Mouse (Mus musculus): Measurements from ENCODE around the gene Aldh8a1. TPM values are rescaled to one million over a fixed set of nuclear protein-coding genes. Genes with fewer than 3 reads are reported as not detected.

Gene Aldh8a1
- polyA plus RNA-seq, 1 experiment from 2014 or later, result 0.09 TPM

DNA sequence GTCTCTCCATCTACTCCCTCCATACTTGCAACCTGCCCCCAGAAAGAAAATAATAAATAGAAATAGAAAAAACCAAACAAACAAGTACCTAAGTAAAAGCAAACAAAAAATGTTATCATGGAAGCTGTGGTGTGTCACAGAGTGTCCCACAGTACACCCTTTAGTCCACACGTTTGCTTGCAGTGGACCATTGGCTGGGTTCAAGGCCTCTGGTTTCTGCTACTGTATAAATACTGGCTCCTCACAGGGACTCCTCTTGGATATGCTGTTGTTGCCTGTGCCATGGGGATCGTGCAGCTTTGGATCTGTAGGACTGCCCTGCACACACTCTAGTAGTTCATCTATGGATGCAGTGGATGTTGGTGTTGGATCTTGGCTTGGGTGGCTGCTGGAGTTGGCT, 27.1 kb upstream of the Aldh8a1 start:
- 87% methylated on average over 2 of the region's 2 CpGs for WGBS
- H3K4me3 ChIP-seq (ENCODE audit: low read length), result no peak overlapping the region
- no peaks in the 10 kb centered on the region for H3K27me3 ChIP-seq (ENCODE audit: control insufficient read depth, insufficient read depth, low read depth, low read length)
- no peak overlapping the region for H3K9ac ChIP-seq (ENCODE audit: low read length)
- H3K27ac ChIP-seq (ENCODE audit: low read length), result no peak overlapping the region
- H3K4me2 ChIP-seq (ENCODE audit: low read depth, low read length), result no peak overlapping the region
- ATAC-seq (ENCODE audit: low read depth), result no peak
- H3K36me3 ChIP-seq (ENCODE audit: control insufficient read depth, insufficient read depth, low read length), result peaks cover 17% of the 10 kb centered on the region
- no peaks in the 10 kb centered on the region for H3K9me3 ChIP-seq (ENCODE audit: control insufficient read depth, low read length)
- H3K4me1 ChIP-seq (replicated peaks; ENCODE audit: control insufficient read depth, insufficient read depth, low read length), result no peaks in the 10 kb centered on the region

DNA sequence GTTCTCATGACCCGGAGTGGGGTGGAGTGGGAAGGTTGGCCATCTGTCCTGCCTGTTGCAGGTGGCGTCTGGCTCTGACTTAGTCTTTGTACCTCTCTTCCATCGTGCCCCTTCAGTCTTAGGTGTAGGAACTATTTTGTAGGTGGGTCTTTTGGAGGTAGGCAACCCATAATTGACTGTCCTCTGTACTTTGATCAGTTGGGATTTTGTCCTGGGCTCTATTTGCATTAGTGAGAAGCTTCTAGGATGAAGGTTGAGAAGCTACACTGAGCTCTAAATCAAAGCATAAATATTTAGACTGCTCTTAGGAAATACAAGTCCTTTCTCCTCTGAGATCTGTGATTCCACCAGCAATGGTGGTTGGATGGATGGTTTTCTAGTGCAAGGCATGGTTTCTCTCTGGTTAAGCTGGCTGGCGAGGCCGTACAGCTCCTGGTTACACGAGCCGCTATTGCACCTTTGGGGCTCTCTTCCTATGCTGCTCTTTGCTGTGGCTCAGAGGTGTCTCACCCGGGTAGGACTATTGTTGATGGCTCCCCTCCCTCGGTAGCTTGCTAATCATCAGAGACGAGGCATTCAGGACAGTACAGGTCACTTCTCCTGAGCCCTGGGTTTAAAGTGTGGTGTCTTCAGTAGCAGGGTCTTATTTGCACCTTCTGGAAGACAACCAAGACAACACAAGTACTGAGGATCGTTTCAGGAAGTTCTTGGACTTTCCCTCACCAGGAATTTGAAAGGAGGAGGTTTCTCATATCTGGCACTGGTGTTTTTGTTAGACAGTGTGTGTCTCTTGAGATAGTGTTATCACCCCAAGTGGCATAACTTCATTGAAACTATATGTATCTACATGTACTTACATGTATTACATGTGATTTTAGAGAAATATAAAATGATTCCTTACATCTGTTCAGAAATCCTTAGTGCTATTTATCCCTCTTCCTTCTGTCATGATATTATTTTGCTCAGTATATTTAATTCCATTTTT, 26.3 kb upstream of the Aldh8a1 start:
- Histone ChIP-seq H3K27me3 (ENCODE audit: control insufficient read depth, insufficient read depth, low read depth, low read length) (no peaks in the 10 kb centered on the region), H3K4me2 (ENCODE audit: low read depth, low read length) (no peak overlapping the region), H3K27ac (ENCODE audit: low read length) (no peak overlapping the region), H3K9ac (ENCODE audit: low read length) (no peak overlapping the region), H3K4me1 (replicated peaks; ENCODE audit: control insufficient read depth, insufficient read depth, low read length) (no peaks in the 10 kb centered on the region), H3K36me3 (ENCODE audit: control insufficient read depth, insufficient read depth, low read length) (peaks cover 15% of the 10 kb centered on the region), H3K9me3 (ENCODE audit: control insufficient read depth, low read length) (no peaks in the 10 kb centered on the region), H3K4me3 (ENCODE audit: low read length) (no peak overlapping the region)
- no peak for ATAC-seq (ENCODE audit: low read depth)
- WGBS, result 89% methylated on average over 11 of the region's 11 CpGs

- peaks cover 19% of the 10 kb centered on the region for H3K36me3 ChIP-seq (ENCODE audit: control insufficient read depth, insufficient read depth, low read length)
- H3K4me3 ChIP-seq (ENCODE audit: low read length), result no peak overlapping the region
- no peaks in the 10 kb centered on the region for H3K27me3 ChIP-seq (ENCODE audit: control insufficient read depth, insufficient read depth, low read depth, low read length)
- WGBS, result 84% methylated on average over 12 of the region's 12 CpGs
- H3K9ac ChIP-seq (ENCODE audit: low read length), result no peak overlapping the region
- no peaks in the 10 kb centered on the region for H3K9me3 ChIP-seq (ENCODE audit: control insufficient read depth, low read length)
- no peaks in the 10 kb centered on the region for H3K4me1 ChIP-seq (replicated peaks; ENCODE audit: control insufficient read depth, insufficient read depth, low read length)
- no peak for ATAC-seq (ENCODE audit: low read depth)
- H3K4me2 ChIP-seq (ENCODE audit: low read depth, low read length), result no peak overlapping the region
- no peak overlapping the region for H3K27ac ChIP-seq (ENCODE audit: low read length)
Observed at GRCm38 (mm10) chr10:21351766-21352165, 25.3 kb upstream of the Aldh8a1 start.

- no peak for ATAC-seq (ENCODE audit: low read depth)
- no peak overlapping the region for H3K9ac ChIP-seq (ENCODE audit: low read length)
- H3K27me3 ChIP-seq (ENCODE audit: control insufficient read depth, insufficient read depth, low read depth, low read length), result no peaks in the 10 kb centered on the region
- H3K36me3 ChIP-seq (ENCODE audit: control insufficient read depth, insufficient read depth, low read length), result peaks cover 16% of the 10 kb centered on the region
- H3K4me2 ChIP-seq (ENCODE audit: low read depth, low read length), result no peak overlapping the region
- WGBS, result 60% methylated on average over 5 of the region's 5 CpGs
- no peak overlapping the region for H3K4me3 ChIP-seq (ENCODE audit: low read length)
- H3K9me3 ChIP-seq (ENCODE audit: control insufficient read depth, low read length), result no peaks in the 10 kb centered on the region
- H3K27ac ChIP-seq (ENCODE audit: low read length), result no peak overlapping the region
- H3K4me1 ChIP-seq (replicated peaks; ENCODE audit: control insufficient read depth, insufficient read depth, low read length), result no peaks in the 10 kb centered on the region
Observed at GRCm38 (mm10) chr10:21353890-21354289, 23.2 kb upstream of the Aldh8a1 start.

- Histone ChIP-seq H3K27me3 (ENCODE audit: control insufficient read depth, insufficient read depth, low read depth, low read length) (no peaks in the 10 kb centered on the region), H3K9me3 (ENCODE audit: control insufficient read depth, low read length) (no peaks in the 10 kb centered on the region), H3K4me2 (ENCODE audit: low read depth, low read length) (no peak overlapping the region), H3K4me3 (ENCODE audit: low read length) (no peak overlapping the region), H3K4me1 (replicated peaks; ENCODE audit: control insufficient read depth, insufficient read depth, low read length) (no peaks in the 10 kb centered on the region), H3K9ac (ENCODE audit: low read length) (no peak overlapping the region), H3K36me3 (ENCODE audit: control insufficient read depth, insufficient read depth, low read length) (peaks cover 16% of the 10 kb centered on the region), H3K27ac (ENCODE audit: low read length) (no peak overlapping the region)
- ATAC-seq (ENCODE audit: low read depth), result no peak
- 91% methylated on average over 7 of the region's 7 CpGs for WGBS
Observed at GRCm38 (mm10) chr10:21354506-21354905, 22.6 kb upstream of the Aldh8a1 start.

DNA sequence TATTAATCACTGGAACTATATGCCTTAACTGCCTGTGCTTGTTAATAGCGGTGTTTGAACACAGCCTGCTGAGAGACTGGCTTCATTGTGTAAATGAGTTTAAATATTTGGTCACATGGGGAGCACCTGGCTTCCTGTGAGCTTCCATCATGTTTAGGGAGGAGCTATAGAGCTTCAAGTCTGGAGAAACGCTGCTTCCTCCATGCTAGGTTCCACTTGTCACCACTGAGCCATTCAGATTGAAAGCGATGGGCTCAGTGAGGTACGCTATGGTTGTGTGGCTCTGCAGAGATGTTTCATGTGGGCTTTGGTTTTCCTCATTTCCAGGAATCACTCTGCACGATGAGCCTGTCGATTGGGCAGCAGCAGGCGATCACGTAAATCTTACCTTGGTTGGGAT, 19.1 kb upstream of the Aldh8a1 start:
- no peak overlapping the region for H3K4me3 ChIP-seq (ENCODE audit: low read length)
- H3K4me1 ChIP-seq (replicated peaks; ENCODE audit: control insufficient read depth, insufficient read depth, low read length), result no peaks in the 10 kb centered on the region
- H3K9me3 ChIP-seq (ENCODE audit: control insufficient read depth, low read length), result no peaks in the 10 kb centered on the region
- no peaks in the 10 kb centered on the region for H3K27me3 ChIP-seq (ENCODE audit: control insufficient read depth, insufficient read depth, low read depth, low read length)
- no peak overlapping the region for H3K27ac ChIP-seq (ENCODE audit: low read length)
- WGBS, result 89% methylated on average over 8 of the region's 8 CpGs
- no peak for ATAC-seq (ENCODE audit: low read depth)
- peaks cover 15% of the 10 kb centered on the region for H3K36me3 ChIP-seq (ENCODE audit: control insufficient read depth, insufficient read depth, low read length)
- no peak overlapping the region for H3K4me2 ChIP-seq (ENCODE audit: low read depth, low read length)
- H3K9ac ChIP-seq (ENCODE audit: low read length), result no peak overlapping the region

- H3K36me3 ChIP-seq (ENCODE audit: control insufficient read depth, insufficient read depth, low read length), result peaks cover 17% of the 10 kb centered on the region
- no peak overlapping the region for H3K9ac ChIP-seq (ENCODE audit: low read length)
- no peaks in the 10 kb centered on the region for H3K27me3 ChIP-seq (ENCODE audit: control insufficient read depth, insufficient read depth, low read depth, low read length)
- H3K9me3 ChIP-seq (ENCODE audit: control insufficient read depth, low read length), result no peaks in the 10 kb centered on the region
- no peaks in the 10 kb centered on the region for H3K4me1 ChIP-seq (replicated peaks; ENCODE audit: control insufficient read depth, insufficient read depth, low read length)
- 80% methylated on average over 4 of the region's 4 CpGs for WGBS
- H3K4me3 ChIP-seq (ENCODE audit: low read length), result no peak overlapping the region
- H3K27ac ChIP-seq (ENCODE audit: low read length), result no peak overlapping the region
- no peak overlapping the region for H3K4me2 ChIP-seq (ENCODE audit: low read depth, low read length)
- no peak for ATAC-seq (ENCODE audit: low read depth)
Observed at GRCm38 (mm10) chr10:21359086-21359485, 18.0 kb upstream of the Aldh8a1 start.

- no peak for ATAC-seq (ENCODE audit: low read depth)
- H3K27me3 ChIP-seq (ENCODE audit: control insufficient read depth, insufficient read depth, low read depth, low read length), result no peaks in the 10 kb centered on the region
- no peak overlapping the region for H3K9ac ChIP-seq (ENCODE audit: low read length)
- no peaks in the 10 kb centered on the region for H3K9me3 ChIP-seq (ENCODE audit: control insufficient read depth, low read length)
- H3K4me3 ChIP-seq (ENCODE audit: low read length), result no peak overlapping the region
- peaks cover 17% of the 10 kb centered on the region for H3K36me3 ChIP-seq (ENCODE audit: control insufficient read depth, insufficient read depth, low read length)
- no peak overlapping the region for H3K27ac ChIP-seq (ENCODE audit: low read length)
- WGBS, result 67% methylated on average over 7 of the region's 7 CpGs
- H3K4me2 ChIP-seq (ENCODE audit: low read depth, low read length), result no peak overlapping the region
- H3K4me1 ChIP-seq (replicated peaks; ENCODE audit: control insufficient read depth, insufficient read depth, low read length), result no peaks in the 10 kb centered on the region
Observed at GRCm38 (mm10) chr10:21361871-21362270, 15.2 kb upstream of the Aldh8a1 start.

- WGBS, result 79% methylated on average over 4 of the region's 4 CpGs
- Histone ChIP-seq H3K4me1 (replicated peaks; ENCODE audit: control insufficient read depth, insufficient read depth, low read length) (no peaks in the 10 kb centered on the region), H3K27ac (ENCODE audit: low read length) (no peak overlapping the region), H3K27me3 (ENCODE audit: control insufficient read depth, insufficient read depth, low read depth, low read length) (no peaks in the 10 kb centered on the region), H3K36me3 (ENCODE audit: control insufficient read depth, insufficient read depth, low read length) (peaks cover 21% of the 10 kb centered on the region), H3K9ac (ENCODE audit: low read length) (no peak overlapping the region), H3K4me2 (ENCODE audit: low read depth, low read length) (no peak overlapping the region), H3K4me3 (ENCODE audit: low read length) (no peak overlapping the region), H3K9me3 (ENCODE audit: control insufficient read depth, low read length) (no peaks in the 10 kb centered on the region)
- no peak for ATAC-seq (ENCODE audit: low read depth)
Observed at GRCm38 (mm10) chr10:21363297-21363696, 13.8 kb upstream of the Aldh8a1 start.
